8 mouse cellular contexts compared by ENCODE assay signal in the genomic region with DNA sequence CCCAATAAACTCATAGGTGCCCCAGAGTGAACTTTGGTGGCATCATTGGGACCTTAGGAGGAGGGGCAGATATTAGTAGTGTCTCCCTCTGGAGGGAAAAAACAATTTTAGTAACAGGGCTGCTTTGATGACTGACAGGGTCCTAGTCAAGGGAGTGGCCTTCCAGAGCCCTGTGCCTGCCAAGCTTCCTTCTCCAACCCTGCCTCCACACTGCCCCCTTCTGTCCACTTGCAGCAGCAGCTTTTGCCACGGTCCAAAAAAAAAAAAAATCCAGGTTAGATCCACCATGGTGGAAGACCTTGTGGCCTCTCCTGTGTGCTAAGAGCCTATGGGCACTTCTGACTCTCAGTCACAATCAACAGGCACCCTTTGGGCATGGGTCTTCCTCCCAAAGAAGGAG. TPM values are rescaled to one million over a fixed set of nuclear protein-coding genes. Genes with fewer than 3 reads are reported as not detected.
DNase-seq lines count a peak whose midpoint lies in the region; ATAC-seq and TF ChIP-seq lines count a peak whose summit lies in the region.

No protein-coding gene starts in this region.

- H3K36me3 ChIP-seq in ES-E14 (ENCODE audit: control insufficient read depth, insufficient read depth, low read length, poor library complexity, severe bottlenecking), result no peaks in the 10 kb centered on the region
- no peaks in the 10 kb centered on the region for H3K36me3 ChIP-seq in liver, embryonic 11.5 days (ENCODE audit: control insufficient read depth, insufficient read depth, low read length)
- H3K36me3 ChIP-seq in small intestine, adult 2 months (ENCODE audit: control insufficient read depth, insufficient read depth, low read length), result no peaks in the 10 kb centered on the region
- no peaks in the 10 kb centered on the region for H3K36me3 ChIP-seq in hindbrain, embryonic 13.5 days

- in situ Hi-C loops in ES-E14 (cut with MboI; ENCODE audit: low sequenced_read_pairs in 2 of 2, unreplicated experiment in 2 of 2), result no loop called here

- H3K4me1 ChIP-seq in ES-E14 (ENCODE audit: control insufficient read depth in 2 of 2, insufficient read depth in 2 of 2, low read length in 2 of 2, poor library complexity in 1 of 2), result peaks cover 0 to 3% of the 10 kb centered on the region in 2 experiments; a peak in 1 of 4 replicates
- no peaks in the 10 kb centered on the region for H3K4me1 ChIP-seq in liver, embryonic 11.5 days (replicated peaks; ENCODE audit: control insufficient read depth, insufficient read depth, low read length)
- no peaks in the 10 kb centered on the region for H3K4me1 ChIP-seq in small intestine, adult 2 months (ENCODE audit: control insufficient read depth, insufficient read depth, insufficient read length, low read length)
- no peaks in the 10 kb centered on the region for H3K4me1 ChIP-seq in hindbrain, embryonic 13.5 days (replicated peaks)

- no peak overlapping the region for H3K27ac ChIP-seq in ES-E14 (ENCODE audit: insufficient read depth, low read depth, low read length, poor library complexity, severe bottlenecking)
- no peak overlapping the region for H3K27ac ChIP-seq in liver, embryonic 11.5 days (ENCODE audit: low read depth, low read length)
- no peak overlapping the region for H3K27ac ChIP-seq in small intestine, adult 2 months (ENCODE audit: insufficient read depth, low read depth, low read length)
- H3K27ac ChIP-seq in hindbrain, embryonic 13.5 days, result no peak overlapping the region

- WGBS in liver, embryonic 11.5 days, result 7% methylated on average over 1 of the region's 1 CpGs
- 0% methylated on average over 1 of the region's 1 CpGs for WGBS in small intestine, adult 2 months
- WGBS in hindbrain, embryonic 13.5 days, result 0% methylated on average over 1 of the region's 1 CpGs

- peak; percentile 54 to 64 for DNase-seq in left cerebral cortex, adult 18-20 months (ENCODE audit: low spot score in 2 of 2)
- no peak for DNase-seq in left cerebral cortex, postnatal 25 days (ENCODE audit: low spot score in 2 of 2)
- peak; percentile 76 for DNase-seq in ES-E14 (ENCODE audit: low read depth, low spot score)
- DNase-seq in adrenal gland, postnatal 14 days, result peak; percentile 90
- DNase-seq in gastrocnemius, postnatal 10 days, result peak; percentile 74
- DNase-seq in liver, embryonic 11.5 days (ENCODE audit: low spot score), result peak; percentile 51

- TF ChIP-seq POLR2A in small intestine, adult 2 months (IDR thresholded peaks at IDR 0.05; ENCODE audit: low read depth, low read length), result no peak

- H3K4me2 ChIP-seq in liver, embryonic 11.5 days, result no peak overlapping the region
- H3K4me2 ChIP-seq in hindbrain, embryonic 13.5 days, result no peak overlapping the region

- no peak overlapping the region for H3K4me3 ChIP-seq in ES-E14 (ENCODE audit: insufficient read depth in 1 of 2, low read depth in 1 of 2, low read length in 2 of 2, poor library complexity in 1 of 2, severe bottlenecking in 1 of 2)
- no peak overlapping the region for H3K4me3 ChIP-seq in liver, embryonic 11.5 days (ENCODE audit: low read depth, low read length)
- H3K4me3 ChIP-seq in small intestine, adult 2 months (ENCODE audit: low read depth, low read length), result no peak overlapping the region
- H3K4me3 ChIP-seq in hindbrain, embryonic 13.5 days, result no peak overlapping the region

- 0 out of 2 replicates have a peak, but pooled peaks have one; percentile 10 for ATAC-seq in liver, embryonic 11.5 days (replicated peaks; ENCODE audit: low FRiP score)
- no peak for ATAC-seq in hindbrain, embryonic 13.5 days (ENCODE audit: low FRiP score)

- H3K27me3 ChIP-seq in liver, embryonic 11.5 days (replicated peaks; ENCODE audit: control insufficient read depth, insufficient read depth, low read length), result no peaks in the 10 kb centered on the region
- H3K27me3 ChIP-seq in small intestine, adult 2 months (ENCODE audit: control insufficient read depth, insufficient read depth, low read length), result no peaks in the 10 kb centered on the region
- H3K27me3 ChIP-seq in hindbrain, embryonic 13.5 days, result 0 out of 2 replicates have a peak, but pooled peaks cover 2% of the 10 kb centered on the region

- peak; percentile 81 for TF ChIP-seq CTCF in small intestine, adult 2 months (IDR thresholded peaks at IDR 0.05; ENCODE audit: extremely low read depth, insufficient read length, insufficient replicate concordance, low read depth, low read length)

- no peaks in the 10 kb centered on the region for H3K9me3 ChIP-seq in ES-E14 (ENCODE audit: control insufficient read depth, insufficient read depth, low read depth, low read length)
- no peaks in the 10 kb centered on the region for H3K9me3 ChIP-seq in liver, embryonic 11.5 days (ENCODE audit: control insufficient read depth, low read length)
- no peaks in the 10 kb centered on the region for H3K9me3 ChIP-seq in hindbrain, embryonic 13.5 days

- H3K9ac ChIP-seq in ES-E14 (ENCODE audit: insufficient read depth, low read depth, low read length, poor library complexity, severe bottlenecking), result no peak overlapping the region
- no peak overlapping the region for H3K9ac ChIP-seq in liver, embryonic 11.5 days (ENCODE audit: low read depth, low read length)
- H3K9ac ChIP-seq in hindbrain, embryonic 13.5 days, result no peak overlapping the region

- intact Hi-C loops in left cerebral cortex, postnatal 25 days (cut with DNase I), result loop anchor here (5.0 kb wide), 3 partner anchors 39 to 239 kb away; no protein-coding TSS in a partner anchor

TF ChIP-seq in ES-E14, 5 proteins besides CTCF, POLR2A, EP300 and RAD21:
- no peak for TF ChIP-seq CHD2 (IDR thresholded peaks at IDR 0.05; ENCODE audit: low read depth, low read length)
- TF ChIP-seq ZC3H11A (IDR thresholded peaks at IDR 0.05; ENCODE audit: borderline replicate concordance, low read depth, low read length), result 0 out of 2 replicates have a peak, but pooled peaks have one; percentile 8
- peak; percentile 97 for TF ChIP-seq ZNF384 (IDR thresholded peaks at IDR 0.05; ENCODE audit: low read depth, low read length)

RNA-seq across cellular contexts. Expression of gene 5031439G07Rik, which starts 7.6 kb away (rescaled TPM):
- 10 to 100 TPM; 90.8 to 94.2 TPM for total RNA-seq in left cerebral cortex, adult 18-20 months (2021)
- total RNA-seq in left cerebral cortex, postnatal 25 days (2021), result 10 to 100 TPM; 77.7 to 82.7 TPM
- 16.0 and 18.4 TPM in 2 replicates for total RNA-seq in ES-E14 (2012; rRNA removed)
- 24.9 and 32.2 TPM in 2 replicates for total RNA-seq in adrenal gland, postnatal 14 days (2021)
- 10 to 100 TPM; 23.5 to 27.3 TPM for total RNA-seq in gastrocnemius, postnatal 10 days (2021)
- 4.6 and 5.5 TPM in 2 replicates for polyA plus RNA-seq in liver, embryonic 11.5 days (2014; fragmentation: Nextera tagmentation; extraction: Ambion mirVana)
- polyA plus RNA-seq in small intestine, adult 2 months (2012; rRNA removed), result 7.9 and 14.3 TPM in 2 replicates
- 17.7 and 18.4 TPM in 2 replicates for polyA plus RNA-seq in hindbrain, embryonic 13.5 days (2015; fragmentation: Nextera tagmentation; extraction: Ambion mirVana)

RNA-seq across cellular contexts. Expression of gene Upk3a, which starts 21.0 kb away (rescaled TPM):
- total RNA-seq in left cerebral cortex, adult 18-20 months (2021), result under 1 TPM; 0.35 to 0.42 TPM
- total RNA-seq in left cerebral cortex, postnatal 25 days (2021), result not detected
- 0.18 TPM in 1 of 2 replicates, not detected in the other for total RNA-seq in ES-E14 (2012; rRNA removed)
- not detected in 2 replicates for total RNA-seq in adrenal gland, postnatal 14 days (2021)
- total RNA-seq in gastrocnemius, postnatal 10 days (2021), result not detected
- not detected in 2 replicates for polyA plus RNA-seq in liver, embryonic 11.5 days (2014; fragmentation: Nextera tagmentation; extraction: Ambion mirVana)
- polyA plus RNA-seq in small intestine, adult 2 months (2012; rRNA removed), result 3.9 and 6.3 TPM in 2 replicates
- polyA plus RNA-seq in hindbrain, embryonic 13.5 days (2015; fragmentation: Nextera tagmentation; extraction: Ambion mirVana), result 0.26 and 0.66 TPM in 2 replicates

RNA-seq across cellular contexts. Expression of gene Fam118a, which starts 32.8 kb away (rescaled TPM):
- 10 to 100 TPM; 25.6 to 27.1 TPM for total RNA-seq in left cerebral cortex, adult 18-20 months (2021)
- total RNA-seq in left cerebral cortex, postnatal 25 days (2021), result 10 to 100 TPM; 22.7 to 23.5 TPM
- 20.9 and 31.5 TPM in 2 replicates for total RNA-seq in ES-E14 (2012; rRNA removed)
- total RNA-seq in adrenal gland, postnatal 14 days (2021), result 12.6 and 15.5 TPM in 2 replicates
- 1 to 10 TPM; 7.0 to 7.1 TPM for total RNA-seq in gastrocnemius, postnatal 10 days (2021)
- polyA plus RNA-seq in liver, embryonic 11.5 days (2014; fragmentation: Nextera tagmentation; extraction: Ambion mirVana), result 17.0 and 19.6 TPM in 2 replicates
- 2.0 and 21.4 TPM in 2 replicates for polyA plus RNA-seq in small intestine, adult 2 months (2012; rRNA removed)
- polyA plus RNA-seq in hindbrain, embryonic 13.5 days (2015; fragmentation: Nextera tagmentation; extraction: Ambion mirVana), result 26.7 and 30.4 TPM in 2 replicates

Comparison
In these comparisons a context has a peak if more than half of its experiments do, and no peak if none do; other contexts are left out.
1. DNase-seq: peak in left cerebral cortex, adult 18-20 months (2 of 2), ES-E14 (single experiment), adrenal gland, postnatal 14 days (single experiment), gastrocnemius, postnatal 10 days (single experiment) and liver, embryonic 11.5 days (single experiment); none in left cerebral cortex, postnatal 25 days (0 of 2).